Mouse (Mus musculus) stomach, postnatal 0 days (tissue): Measurements from ENCODE around the gene Gpr1.

Source experiments
- CTCF ChIP-seq: IDR thresholded peaks from 2 replicates; pipeline ENCODE4 v1.5.1; 2016; ENCODE audit warnings: antibody characterized with exemption, low read depth, mild to moderate bottlenecking, moderate library complexity
- EP300 ChIP-seq: optimal IDR thresholded peaks from 2 replicates; pipeline ENCODE3; 2016; ENCODE audit warnings: antibody characterized with exemption

GRCm38 (mm10) chr1:63259271-63259830, 45.0 kb upstream of the Gpr1 start:
- no peak for TF ChIP-seq CTCF
- TF ChIP-seq EP300, result no peak
